Mouse (Mus musculus): ENCODE data around the gene Dnajc6.

Dnajc6 gene

DNA sequence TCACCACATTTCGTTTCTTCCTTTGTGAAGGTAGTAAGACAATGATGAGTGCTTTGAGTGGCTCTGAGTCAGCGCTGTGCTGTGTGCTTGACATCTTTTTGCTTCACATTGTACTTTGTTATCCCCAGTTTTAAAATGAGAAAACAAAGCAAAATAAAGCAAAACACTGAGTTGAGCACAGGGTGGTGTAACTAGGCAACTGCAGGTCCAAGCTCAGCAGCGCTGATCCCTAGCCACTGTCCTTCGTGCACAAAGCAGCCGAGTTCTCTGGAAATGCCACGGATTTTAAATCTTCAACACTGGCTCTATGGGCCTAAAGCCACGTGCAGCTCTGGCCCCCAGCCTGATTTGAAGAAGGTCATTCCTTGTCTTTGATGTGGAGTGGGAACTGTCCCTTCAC is 72.6 kb downstream of the Dnajc6 start:
- no peak for DNase-seq (ENCODE audit: low read depth)

DNA sequence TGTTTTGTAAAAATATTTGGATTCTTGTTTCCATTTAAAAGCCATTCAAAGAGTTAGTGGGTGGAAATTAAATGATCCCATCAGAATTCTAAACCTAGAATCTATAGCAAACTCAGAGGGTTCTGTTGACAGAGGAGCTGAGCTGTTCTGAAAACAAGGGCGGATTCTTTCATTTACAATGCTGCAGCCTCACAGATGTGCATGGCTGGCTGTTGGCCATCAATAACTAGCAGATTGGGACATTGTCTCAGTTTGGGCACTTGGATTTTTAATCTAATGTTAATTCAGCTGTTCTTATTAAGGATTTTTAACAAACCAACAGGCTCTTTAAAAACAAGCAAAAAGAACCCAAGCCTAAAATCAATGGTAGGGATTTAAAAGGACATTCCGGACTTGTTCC is 75.7 kb downstream of the Dnajc6 start:
- DNase-seq (ENCODE audit: low read depth) = no peak

DNA sequence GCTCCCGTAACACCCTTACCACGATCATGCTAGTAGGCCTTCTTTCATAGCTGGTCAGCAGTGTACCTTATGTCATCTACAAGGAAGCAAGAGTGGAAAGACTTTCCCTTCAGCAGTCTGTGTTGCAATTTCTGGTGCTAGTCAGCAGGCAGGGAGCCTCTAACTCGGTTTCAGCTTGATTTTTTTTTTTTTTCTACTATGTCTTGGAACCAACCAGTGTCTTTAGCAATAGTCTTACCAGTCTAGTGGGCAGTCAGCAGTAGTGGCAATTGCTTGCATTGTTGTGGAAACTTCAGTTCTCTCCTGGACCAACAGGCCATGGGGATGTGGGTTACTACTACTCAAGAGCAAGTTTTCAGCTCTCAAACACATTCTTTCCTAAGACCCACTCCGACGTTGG is 78.9 kb downstream of the Dnajc6 start:
- DNase-seq (ENCODE audit: low read depth) = no peak

DNA sequence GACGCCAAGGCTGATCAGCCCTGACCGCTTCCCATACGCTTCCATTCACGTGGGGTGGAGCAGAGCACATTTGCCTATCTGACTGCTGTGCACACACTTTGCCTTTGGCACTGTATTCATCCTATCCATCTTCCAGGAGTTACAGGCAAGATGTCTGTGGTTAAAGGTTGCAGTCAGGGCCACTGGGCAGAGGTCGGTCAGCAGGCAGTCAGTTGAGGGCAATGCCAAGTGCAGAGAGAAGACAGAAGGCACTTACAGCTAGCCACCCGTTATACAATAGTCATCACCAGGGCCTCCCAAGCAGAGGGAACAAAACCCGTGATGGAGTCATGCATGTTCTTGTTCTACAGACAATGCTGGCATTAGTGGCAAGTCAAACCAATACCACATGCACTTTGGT is 82.3 kb downstream of the Dnajc6 start:
- no peak for DNase-seq (ENCODE audit: low read depth)

DNA sequence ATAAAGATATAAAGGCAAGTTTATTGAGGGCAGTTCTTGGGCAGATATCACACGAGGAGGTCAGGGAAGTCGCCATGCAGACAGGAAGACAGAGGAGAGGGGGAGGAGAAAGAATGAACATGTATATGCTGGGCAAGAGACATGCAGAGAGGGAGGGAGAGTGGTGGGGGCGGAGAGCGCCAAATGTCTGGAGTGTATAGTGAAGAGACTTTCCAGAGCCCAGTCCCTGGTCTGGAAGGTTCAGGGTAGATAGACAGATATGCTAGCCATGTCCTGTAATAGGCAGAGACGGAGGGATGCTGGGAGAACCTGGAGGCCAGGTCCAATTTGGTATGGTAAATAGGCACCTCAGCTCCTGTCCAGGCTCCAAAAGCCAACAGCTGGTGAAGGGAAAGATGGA is 83.1 kb downstream of the Dnajc6 start:
- no peak for DNase-seq (ENCODE audit: low read depth)

DNA sequence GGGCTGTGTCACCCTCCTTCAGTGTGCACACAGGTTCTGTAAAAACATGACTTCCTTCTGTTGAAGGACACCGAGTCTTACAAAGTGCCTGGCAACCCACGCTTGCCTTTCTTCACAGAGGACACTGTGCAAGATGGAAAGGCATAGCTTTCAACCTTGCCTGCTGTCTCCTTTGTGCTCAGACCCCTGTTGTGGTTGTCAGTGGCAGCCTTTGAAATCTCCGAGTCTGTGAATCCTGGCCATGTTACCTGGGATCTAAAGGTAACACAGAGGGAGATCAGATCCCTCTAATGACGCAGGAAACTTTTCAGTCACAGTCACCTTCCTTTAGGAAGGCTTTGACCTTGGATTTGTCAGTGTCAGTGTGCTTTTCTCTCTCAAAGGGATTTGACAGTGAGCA is 84.7 kb downstream of the Dnajc6 start:
- no peak for DNase-seq (ENCODE audit: low read depth)

DNA sequence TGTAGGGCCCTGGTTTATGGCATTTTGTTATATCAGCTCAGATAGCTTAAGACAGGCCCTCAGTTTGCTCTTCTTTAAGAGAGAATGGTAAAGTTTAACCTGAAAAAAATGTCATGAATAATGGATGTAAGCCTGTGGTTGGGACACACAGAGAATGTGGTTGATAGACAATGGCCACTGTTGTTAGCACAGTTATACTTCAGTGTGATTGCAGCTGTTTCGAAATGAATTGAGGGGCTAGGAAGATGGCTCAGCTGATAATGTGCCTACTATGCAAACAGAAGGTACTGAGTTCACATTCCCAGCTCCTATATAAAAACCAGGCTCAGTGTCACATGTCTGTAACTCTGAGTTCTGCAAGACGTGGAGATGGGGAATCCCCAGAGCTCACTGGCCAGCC is 86.4 kb downstream of the Dnajc6 start:
- DNase-seq (ENCODE audit: low read depth) = no peak

DNA sequence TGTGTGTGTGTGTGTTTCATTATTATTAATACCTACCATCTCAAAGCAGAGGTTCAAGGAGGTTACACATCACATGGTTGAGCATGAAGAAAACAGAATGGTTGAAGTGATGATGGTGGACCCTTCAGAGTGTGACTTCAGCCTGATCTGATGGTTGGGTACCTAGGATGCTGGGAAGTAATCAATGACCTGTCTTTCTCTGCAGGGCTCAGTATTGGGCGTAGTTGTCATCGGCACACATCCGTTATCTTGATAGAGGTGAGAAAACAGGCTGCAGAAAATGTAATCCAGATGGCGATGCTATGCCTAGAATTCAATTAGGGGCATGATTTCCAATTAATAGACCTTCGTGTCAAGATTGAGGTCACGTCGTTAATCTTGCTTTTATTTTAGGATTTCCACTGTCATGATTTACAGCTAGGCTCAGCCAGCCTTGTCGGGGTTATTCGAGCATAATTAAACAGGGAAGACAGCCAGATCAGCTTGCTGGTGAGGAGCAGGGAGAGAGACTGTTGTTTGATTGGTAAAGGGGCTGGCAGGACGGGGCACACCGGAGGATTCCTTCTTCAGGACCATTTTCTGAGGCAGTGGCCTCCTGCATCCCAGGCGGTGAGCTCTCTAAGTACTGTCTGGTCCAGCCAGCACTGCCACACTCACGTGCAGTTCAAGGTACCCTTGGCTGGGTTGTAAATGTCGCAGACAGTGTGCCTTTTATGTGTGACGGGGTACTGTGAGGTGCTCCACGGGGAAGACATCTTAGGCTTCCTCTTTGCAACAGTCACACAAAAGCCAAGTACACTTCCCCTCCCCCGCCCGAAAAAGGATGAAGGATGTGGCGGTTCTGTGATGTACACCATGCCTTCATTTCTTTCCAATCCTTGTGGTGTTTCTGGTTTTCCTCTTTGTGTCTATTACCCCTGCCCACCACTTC is 88.3 kb downstream of the Dnajc6 start:
- no peak for DNase-seq (ENCODE audit: low read depth)

DNA sequence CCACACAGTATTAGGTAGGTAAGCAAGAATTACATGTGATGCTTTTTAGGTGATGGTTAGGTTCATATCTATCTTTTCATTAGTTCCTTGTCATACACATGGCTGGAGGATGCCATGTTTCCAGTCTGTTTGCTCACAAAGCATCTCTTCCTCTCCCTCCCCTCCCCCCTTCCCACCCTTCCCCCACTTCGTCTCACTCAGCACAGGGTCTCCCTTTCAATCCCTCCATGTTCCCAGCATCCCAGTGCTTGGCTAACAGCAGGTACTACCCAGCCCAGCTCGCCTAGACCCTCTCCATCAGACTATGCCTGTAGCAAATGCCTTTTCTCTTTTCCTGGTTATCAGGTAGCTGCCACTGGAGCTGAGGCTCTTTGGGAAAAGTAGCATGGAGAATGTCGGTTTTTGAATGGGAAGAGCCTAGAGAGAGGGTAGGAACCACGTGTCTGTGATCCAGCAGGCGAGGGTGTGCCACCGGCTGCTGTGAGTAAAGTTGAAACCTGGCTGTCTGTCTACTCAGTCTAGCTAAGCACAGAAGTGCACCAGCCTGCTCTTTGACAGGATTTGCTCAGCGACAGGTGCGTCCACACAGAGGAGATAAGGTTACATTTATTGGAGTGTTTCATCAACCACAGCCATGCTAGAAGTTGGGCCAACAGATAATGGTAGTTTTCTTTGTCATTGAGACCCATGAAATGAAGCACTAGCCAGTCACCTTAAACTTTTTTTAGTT is 89.2 kb downstream of the Dnajc6 start:
- DNase-seq (ENCODE audit: low read depth) = no peak

DNA sequence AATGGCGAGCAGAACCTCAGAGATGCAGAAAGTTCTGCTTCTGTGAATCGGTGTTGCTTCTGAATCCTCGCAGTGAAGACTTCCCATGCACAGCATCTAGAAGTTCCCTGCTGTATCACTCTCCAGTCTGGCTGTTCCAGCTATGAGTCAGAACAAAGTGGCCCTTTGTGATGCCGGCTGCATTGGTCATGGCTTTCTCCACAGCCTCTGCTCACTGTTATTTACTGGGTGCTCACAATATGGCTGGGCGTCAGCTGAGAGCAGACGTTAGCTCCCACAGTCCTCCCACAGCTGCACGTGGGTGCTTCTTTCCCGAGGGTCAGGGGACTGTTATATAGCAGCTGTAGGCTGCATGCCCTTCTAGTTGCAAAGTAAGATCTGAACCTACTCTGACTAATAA is 92.5 kb downstream of the Dnajc6 start:
- no peak for DNase-seq (ENCODE audit: low read depth)

DNA sequence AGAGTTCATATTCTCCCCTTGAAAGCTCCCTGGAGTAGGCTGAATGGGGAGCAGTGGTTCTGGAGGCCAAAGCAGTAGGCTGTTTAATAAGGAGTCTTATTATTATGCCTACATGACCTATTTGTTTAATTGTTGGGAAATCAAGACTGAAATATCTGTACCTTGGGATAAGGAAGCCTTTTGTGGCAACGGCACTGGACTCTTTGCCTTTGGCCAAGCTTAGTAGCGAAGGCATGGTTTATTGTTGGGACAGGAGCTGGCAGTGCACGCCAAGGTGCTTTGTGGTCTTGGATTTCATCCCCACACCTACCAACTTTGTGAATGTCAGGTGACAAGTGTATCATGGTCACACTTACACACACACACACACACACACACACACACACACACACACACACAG is 93.3 kb downstream of the Dnajc6 start:
- no peak for DNase-seq (ENCODE audit: low read depth)

DNA sequence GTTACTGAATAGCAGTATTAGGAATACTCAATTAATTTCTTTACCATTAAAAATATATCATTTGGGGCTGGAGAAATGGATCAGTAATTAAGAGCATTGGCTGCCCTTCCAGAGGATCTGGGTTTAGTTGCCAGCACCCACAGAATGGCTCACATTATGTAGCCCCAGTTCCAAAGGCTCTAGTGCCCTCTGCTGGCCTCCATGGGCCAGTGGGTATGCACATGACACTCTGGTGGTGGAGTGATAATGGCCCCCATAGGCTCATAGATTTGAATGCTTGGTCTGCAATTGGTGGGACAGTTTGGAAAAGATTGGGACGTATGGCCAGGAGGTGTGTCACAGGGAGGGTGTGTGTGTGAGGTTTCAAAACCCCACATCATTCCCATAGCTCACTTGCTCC is 95.0 kb downstream of the Dnajc6 start:
- no peak for DNase-seq (ENCODE audit: low read depth)

DNA sequence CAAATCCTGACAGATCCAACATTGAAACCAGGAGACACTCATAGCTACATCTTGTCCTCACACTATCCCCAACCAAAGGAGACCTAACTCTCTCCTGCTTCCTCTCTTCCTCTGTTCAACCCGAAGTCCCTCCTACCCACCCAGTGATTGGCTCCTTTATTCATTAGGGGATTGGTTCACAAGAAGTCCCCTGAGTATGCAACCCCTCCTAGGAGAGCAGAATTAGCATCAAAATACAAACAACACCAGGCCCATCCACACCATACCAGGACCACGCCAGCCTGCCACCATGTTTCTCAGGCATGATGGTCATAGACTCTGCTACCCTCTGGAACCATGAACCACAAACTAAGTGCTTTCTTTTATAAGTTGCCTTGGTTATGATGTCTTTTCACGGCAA is 96.0 kb downstream of the Dnajc6 start:
- no peak for DNase-seq (ENCODE audit: low read depth)

DNA sequence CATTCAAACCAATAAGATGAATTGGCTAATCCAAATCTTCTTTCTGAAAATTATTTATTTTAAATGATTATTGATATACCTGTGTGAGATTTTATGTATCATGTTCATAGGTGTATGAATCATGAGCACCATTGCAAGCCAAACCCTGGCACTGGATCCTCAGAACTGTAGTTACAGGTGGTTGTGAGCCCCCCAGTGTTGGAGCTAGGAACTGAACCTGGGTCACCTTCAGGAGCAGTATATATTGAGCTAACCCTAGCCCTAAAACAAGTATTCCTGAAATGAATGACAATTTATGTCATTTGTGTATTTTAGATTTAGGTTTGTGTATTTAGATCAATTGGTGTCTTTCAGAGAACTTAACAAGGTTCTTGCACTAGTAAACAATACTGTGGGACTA is 105.3 kb downstream of the Dnajc6 start:
- DNase-seq (ENCODE audit: low read depth) = no peak

DNA sequence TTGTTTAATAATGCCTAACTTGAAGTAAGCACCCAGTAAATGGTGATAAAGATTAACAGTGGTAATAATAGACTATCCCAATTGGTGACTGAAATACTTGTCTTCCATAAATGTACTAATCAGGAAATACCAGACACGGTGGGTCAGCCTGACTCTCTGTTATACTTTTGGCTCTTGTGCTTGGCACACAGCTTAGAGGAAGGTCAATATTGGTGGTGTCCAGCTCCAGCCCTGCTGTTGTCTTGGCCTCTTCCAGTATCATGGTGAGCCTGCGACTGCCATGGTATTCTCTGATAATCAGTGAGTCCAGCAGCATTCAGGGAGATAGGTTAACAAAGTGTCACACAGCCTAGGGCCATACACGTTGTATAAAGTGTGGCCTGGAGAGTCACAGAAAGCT is 107.2 kb downstream of the Dnajc6 start:
- no peak for DNase-seq (ENCODE audit: low read depth)

DNA sequence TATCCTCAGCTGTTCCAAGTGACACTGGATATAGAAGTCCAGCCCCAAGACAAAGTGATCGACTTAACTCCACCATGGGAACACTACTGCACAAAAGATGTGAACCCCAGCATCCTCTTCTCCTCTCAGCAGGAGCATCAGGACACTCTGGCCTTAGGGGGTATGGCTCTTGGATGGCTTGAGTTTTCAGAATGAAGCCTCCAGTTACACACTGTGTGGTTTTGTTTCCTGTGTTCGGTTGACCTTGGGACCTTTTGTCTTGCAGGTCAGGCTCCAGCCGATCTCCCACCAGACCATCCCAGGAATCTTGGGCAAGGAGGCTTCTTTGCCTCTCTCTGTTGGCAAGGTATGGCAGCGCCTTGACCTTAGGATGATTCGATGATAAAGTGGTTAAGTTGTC is 120.1 kb downstream of the Dnajc6 start:
- DNase-seq (ENCODE audit: low read depth) = no peak

DNA sequence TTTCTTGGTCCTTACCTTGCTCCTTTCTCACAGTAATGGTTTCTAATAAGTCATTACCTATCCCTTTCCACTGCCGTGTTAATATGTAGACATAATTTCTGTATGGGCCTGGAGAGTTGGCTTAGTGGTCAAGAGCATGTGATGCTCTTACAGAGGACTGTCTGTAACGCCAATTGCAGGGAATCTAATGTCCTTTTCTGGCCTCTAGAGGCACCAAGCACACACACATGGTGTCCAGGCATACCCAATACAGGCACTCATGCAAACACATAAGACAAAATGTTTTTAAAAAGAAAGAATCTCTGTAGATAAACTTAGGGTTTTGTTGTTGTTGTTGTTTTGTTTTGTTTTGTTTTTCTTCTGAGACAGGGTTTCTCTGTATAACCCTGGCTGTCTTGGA is 121.3 kb downstream of the Dnajc6 start:
- no peak for DNase-seq (ENCODE audit: low read depth)

DNA sequence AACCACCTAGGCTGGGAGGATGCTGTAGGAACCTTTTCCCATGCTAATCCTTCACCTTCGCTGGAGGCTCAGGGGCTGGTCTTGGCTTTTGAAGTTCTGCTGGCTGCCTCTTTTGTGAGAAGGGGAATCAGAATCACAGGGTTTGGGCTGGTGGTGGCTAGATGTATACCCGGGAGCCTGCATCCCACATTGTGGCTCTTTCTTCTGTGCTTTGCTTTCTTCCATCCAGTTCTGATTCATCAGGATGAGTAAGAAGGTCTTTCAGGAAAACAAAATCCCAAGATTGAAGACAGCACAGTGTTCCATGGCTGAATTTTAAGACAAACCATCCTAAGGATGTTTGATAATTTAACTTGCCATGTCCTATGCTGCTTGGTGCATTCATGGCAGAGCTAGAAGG is 123.8 kb downstream of the Dnajc6 start:
- no peak for DNase-seq (ENCODE audit: low read depth)

DNA sequence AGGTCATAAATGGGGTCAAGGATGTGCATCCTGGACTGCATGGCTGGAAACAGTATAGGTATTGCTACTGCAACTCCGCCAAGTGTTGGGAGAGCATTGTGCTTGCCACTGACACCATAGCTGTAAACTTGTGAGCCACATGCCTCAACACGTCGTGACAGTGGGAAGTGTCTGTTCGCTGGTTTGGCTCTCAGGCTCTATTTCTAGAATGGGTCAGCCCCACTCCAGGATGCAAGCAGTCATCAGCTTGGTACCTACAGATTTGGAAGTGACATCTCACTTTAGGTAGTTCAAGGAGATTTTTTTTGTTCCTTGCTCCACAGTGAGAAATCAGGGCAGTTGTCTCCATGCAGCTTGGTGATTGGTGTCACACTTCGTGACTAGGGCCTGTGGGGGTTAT is 124.8 kb downstream of the Dnajc6 start:
- DNase-seq (ENCODE audit: low read depth) = no peak

DNA sequence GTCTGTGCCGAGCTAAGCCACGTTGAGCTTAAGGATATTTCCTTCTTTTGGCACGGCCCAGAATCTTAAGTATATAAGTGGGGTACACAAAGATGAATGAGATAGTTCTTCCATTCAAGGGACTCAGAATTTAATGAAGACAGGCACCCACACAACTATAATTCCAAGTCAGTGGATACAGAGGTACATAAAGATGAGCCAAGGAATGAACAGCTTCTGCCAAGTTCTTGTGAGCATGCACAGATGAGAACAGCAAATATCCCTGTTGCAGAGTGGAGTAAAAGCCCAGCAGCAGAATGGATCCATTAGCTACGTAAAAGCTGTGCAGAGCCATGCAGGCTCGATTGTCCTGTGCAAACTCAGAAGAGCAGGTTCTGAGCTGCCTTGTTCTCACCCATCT is 128.8 kb downstream of the Dnajc6 start:
- DNase-seq (ENCODE audit: low read depth) = no peak

DNA sequence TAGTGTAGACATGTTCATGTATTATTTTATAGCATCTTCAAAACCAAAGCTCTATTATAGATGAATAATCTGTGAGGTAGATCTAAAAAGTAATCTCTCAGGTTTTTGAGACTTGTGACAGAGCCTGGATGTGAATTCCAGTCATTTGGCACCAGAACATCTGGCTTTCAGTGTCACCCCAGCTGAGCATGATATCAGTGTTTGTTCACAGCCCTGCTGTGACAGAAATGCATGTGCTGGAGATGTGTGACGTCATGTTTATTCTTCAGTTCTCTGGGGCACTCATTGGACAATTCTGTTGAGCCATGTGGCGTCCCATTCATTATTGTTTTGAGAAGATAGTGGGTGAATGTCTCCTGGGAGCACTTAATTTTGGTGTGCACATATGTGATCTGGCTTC is 139.1 kb downstream of the Dnajc6 start:
- DNase-seq (ENCODE audit: low read depth) = no peak

DNA sequence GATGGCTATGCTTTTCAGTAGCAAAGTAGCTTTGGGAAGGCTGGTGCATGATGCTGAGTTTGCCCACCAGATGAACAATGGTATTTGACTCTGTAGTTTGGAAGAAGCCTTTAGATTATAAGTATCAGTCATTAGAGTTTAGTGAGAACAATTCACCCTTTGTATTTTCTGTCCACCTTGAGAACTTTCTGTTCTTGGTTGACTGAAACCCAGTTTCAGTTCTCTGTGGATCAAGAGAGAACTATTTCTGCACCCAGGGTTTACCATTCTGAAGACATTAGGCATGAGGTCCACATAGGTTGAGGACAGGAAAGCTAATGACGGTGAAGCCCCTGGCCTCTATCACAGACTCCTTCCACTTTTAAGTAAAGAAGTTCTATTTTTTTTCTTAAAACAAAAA is 141.0 kb downstream of the Dnajc6 start:
- no peak for DNase-seq (ENCODE audit: low read depth)

DNA sequence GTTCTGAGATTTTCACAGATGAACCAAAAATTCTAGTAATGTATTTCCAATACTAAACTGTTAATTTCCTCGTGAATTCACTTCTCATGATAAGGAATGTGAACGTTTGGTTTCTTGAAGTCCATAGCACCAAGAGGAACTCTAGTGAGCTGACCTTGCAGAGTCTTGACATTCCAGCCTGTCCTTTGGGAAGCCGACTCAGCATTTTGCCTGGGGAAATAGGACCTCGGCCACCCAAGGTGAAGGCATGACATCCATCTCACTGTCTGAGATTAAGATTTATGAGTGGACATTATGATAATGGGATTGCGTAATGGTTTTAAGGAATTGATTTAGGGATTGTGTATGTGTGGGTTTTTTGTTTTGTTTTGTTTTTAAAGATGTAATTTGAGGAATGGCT is 144.2 kb downstream of the Dnajc6 start:
- DNase-seq (ENCODE audit: low read depth) = no peak

DNA sequence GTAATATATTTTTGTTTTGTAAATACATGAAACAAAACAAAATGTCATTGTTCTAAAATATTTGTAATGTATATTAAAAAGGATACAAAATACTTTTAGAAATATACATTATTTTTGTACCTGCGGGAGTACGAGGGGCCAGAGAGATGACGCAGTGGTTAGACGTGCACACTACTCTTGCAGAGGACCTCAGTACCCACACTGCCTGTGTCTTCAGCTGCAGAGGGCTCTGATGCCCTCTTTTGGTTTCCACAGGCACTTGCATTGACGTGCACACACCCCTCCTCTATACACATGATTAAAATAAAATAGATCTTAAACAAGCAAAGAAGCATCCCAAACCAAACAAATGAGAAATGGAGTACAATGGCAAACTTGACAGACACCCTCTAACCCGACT is 146.3 kb downstream of the Dnajc6 start:
- no peak for DNase-seq (ENCODE audit: low read depth)
